Mouse (Mus musculus) embryo, embryonic 9.5 days (tissue): ENCODE measurements around the gene Olfr694.
"Not testable (repeated sequence)": the region's sequence is repeated elsewhere in the genome, so short reads cannot be mapped to it uniquely, and the experiment has no call there.

ENCODE experiments used
- DNase-seq: peaks from one replicate; pipeline ENCODE4 v3.0.0-alpha.2; 2017; ENCODE audit errors: extremely low spot score

The Olfr694 gene

DNA sequence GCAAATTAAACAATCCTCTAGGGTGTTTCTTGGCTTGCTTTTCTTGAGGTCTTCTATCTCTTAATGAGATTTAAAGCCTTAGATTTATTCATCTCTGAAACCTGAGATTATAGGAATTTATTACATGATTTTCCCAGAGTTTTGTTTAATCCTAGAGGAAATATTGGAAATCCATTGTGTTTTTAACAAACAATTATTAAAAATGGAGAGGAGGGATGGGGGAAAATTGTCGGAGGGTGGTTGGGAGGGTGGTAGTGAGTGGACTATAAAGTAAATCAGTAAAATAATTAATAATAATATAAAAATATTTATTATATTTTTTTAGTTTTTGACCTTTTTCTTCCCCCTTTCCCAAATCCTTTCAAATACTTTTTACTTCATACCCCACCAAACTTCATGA lies at the start of gene Olfr694:
TSS of gene Olfr694 (minus strand) at position 101 of the 400 bp plus-strand sequence.
- DNase-seq: no peak

DNA sequence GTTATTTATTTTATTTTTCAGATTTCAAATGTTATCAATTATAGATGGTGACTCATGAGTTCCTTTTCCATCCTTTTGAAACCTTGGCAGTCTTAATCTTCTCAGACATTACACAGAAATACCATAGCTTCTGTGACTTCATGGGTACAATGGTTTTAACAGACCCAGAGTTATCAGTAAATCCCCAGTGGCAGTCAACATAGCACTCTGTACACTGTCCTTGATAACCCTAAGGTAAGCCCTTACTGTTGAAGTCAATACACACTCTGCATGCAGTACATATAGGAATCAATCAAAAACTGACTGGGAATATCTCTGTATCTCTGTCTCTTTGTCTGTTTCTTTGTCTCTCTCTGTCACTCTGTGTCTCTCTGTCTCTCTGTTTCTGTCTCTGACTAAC lies 45.4 kb upstream of the Olfr694 start:
- DNase-seq: no peak

DNA sequence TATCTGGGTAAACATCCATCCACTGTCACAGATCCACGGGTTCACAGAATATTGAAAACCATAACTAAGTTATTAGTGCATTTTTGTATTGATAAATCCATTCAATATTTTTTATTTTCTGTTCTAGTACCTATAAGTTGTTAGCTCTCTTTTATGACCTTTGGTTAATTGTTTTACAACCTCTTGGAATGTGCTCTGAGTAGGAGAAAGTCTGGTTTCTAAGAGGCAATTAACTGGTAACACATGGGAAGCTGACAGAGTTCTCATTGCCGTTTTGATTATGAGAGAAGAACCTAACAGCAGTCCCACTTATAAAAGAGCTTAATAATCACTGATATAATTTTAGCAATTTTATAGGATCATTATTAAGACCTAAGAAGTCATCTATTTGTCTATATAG lies 42.1 kb upstream of the Olfr694 start:
- no peak for DNase-seq

DNA sequence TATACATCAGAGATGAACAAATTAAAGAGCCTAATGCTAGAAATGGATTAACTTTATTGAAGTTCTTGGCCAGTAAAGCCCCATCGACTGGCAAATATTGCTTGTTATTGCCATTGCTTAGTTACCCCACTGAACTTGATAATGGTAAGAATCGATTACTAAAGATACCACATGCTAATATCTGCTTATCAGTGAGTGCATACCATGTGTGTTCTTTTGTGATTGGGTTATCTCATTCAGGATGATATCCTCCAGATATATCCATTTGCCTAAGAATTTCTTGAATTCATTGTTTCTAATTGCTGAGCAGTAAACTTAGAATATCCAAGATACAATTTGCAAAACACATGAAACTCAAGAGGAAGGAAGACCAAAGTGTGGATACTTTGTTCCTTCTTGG lies 34.0 kb upstream of the Olfr694 start:
- not testable (repeated sequence) for DNase-seq

DNA sequence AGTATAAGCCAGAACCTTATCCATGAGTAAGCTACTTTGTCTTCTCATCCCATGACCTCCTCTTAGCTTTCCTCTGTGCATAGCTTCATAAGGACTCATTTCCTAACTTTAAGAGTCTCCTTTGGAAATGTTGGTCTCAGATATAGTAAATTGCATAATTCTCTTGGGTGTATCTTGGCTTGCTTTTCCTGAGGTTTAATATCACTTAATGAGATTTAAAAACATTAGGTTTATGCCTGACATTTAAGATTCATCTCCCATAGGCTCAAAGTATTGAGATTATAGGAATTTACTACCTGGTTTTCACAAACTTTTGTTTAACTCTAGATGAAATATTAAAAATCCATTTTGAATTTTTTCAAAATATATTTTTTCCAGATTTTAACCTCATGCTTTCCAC lies 24.7 kb upstream of the Olfr694 start, which contains the start of gene Olfr695:
TSS of gene Olfr695 (minus strand) at position 101 of the 400 bp plus-strand sequence.
- no peak for DNase-seq

DNA sequence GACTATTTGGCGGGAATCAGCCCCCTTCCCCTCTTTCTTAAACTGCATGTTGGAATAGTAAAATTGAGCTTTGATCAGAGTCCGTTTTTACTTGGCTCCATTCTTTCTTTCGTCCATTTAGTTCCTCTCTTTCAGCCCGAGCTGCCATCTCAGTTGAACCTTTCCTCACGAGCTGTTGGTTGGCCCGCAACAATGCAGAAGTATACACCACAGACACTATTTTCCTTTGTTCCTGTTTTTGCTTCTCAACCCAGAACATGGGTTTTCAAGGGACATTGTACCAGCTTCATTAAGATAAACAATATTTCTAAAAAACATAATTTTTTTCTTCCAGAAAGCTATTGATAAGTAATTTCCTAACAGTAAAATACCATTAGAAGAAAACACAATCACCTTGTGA lies 19.8 kb upstream of the Olfr694 start:
- no peak for DNase-seq

DNA sequence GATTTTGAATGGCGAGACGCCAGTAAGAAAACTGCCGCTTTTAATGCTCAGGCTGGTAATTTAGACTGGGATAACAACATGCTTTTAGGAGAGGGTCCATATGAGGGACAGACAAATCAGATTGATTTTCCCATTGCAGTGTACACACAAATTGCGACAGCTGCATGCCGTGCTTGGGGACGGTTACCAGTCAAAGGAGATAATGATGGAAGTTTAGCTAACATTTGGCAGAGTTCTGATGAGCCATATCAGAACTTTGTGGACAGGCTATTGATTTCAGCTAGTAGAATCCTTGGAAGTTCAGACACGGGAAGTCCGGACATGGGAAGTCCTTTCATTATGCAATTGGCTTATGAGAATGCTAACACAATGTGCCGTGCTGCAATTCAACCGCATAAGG lies 16.1 kb upstream of the Olfr694 start:
- not testable (repeated sequence) for DNase-seq

DNA sequence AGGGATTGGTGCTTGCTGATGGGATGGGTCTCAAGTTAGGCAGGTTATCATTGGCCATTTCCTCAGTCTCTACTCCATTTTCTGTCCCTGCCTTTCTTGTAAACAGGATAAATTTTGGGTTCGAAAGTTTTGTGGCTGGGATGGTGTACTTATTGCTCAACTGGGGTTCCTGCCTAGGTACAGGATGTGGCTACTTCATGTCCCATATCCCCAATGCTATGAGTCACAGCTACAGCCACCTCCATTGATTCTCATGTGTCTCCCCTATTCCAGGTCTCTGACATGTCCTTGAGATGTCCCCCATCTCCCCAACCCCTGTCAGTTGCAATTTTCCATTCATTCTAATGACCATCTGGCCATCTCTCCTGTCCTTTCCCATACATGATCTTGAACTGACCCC lies 5.3 kb upstream of the Olfr694 start:
- DNase-seq: no peak

DNA sequence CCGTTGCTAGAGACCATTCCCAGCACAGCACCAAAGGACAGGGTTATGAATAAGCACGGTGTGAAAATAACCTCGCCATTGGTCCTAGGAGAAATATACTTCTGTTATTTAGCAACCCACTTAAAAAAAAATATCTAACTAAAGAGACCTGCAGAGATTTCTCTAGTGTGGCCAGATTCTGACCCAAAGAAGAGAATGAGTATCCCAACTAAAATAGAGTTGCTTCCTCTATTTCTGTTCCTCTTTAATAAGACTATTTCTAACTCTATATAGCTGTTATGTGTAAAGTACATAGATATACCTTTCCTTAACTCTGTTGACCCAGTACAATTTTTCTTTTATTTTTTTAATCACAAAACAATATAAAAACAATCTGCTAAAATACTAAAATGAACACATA lies 1.4 kb upstream of the Olfr694 start:
- DNase-seq: no peak

DNA sequence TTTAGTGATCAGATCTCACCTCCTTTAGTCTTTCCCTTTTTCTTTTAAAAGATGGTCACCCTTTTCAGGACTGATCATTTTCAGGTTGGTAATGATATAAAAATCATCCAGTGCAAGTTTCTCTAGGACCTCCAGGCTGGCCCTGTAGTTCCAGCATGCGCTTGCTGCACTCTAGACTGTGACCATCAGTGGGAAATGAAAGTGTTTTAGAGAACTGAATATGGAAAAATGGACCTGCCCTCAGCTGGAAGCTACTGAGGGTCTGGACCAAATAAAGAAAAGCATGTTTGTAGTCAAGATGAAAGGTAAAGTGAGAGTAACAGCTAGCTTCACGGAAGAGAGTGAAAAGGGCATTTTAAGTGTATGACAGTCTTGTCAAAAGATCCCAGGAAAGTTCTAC lies 6.2 kb downstream of the Olfr694 start:
- no peak for DNase-seq

DNA sequence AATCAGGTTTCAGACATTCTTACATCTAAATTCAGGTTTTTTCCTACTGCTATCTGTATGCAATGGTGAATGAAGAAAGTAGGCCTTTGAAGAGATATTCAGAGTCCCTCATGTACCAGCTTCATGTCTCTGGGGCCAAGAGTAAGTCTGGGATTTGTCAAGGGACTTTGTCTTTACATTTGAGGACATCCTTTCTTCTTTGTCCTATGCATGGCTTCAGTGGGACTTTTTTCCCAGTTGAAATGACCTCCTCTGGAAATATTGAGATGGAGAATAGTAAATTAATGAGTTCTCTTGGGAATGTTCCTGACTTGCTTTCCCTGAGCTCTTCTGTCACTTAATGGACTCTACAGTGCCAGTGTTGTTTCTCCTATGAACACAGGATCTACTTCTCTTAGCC lies 11.1 kb downstream of the Olfr694 start, which contains the start of gene Olfr693:
TSS of gene Olfr693 (minus strand) at position 101 of the 400 bp plus-strand sequence.
- DNase-seq: no peak

DNA sequence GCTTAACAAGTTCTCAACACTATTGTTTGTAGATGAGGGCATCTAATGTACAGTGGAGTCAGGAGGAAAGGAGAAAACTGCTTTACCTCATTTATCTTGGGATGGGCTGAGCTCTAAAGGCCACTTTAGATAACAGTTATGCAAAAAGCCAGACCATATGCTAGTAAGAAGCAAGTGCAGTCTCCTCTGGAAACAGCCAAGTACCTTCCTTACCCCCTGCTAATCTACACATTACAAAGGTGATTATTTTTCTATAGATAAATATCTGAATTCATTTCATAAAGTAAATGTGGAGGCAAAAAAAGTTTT lies 39.3 kb downstream of the Olfr694 start:
- no peak for DNase-seq

DNA sequence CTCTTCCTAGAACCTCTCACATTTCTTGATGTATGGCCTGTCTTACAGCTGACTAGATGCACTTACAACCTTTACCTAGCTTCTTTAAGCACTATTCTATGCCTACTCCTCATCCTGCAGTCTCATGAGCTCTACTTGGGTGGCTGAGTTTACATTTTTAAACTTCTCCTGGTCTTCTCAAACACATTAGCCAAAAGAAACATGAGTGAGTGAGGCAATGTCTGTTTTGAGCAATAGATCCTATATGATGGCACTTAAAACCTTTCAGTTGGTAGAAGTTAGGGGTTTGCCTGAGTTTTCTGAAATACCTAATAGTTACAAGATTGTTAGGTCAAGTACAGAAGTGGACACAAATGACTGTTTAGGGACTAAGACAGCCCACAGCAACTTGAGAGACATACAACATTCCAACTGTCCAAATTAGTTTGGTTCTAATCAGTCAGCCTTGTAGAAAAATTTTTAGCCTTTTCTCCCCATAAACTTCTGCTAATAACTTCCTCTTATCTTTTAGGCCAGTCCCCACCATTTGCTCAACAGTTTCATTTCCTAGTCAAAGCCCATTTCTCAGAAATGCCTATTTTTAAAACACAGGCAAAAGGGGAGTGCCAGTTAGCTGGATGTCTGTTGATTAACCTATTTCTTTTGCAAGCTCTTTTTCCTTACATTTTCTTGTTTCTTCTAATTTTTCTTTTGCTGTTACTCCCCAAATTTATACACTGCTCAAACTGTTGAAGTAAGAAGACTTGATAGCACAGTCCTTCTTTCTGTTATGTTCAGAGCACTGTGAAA lies 39.9 kb downstream of the Olfr694 start:
- no peak for DNase-seq

DNA sequence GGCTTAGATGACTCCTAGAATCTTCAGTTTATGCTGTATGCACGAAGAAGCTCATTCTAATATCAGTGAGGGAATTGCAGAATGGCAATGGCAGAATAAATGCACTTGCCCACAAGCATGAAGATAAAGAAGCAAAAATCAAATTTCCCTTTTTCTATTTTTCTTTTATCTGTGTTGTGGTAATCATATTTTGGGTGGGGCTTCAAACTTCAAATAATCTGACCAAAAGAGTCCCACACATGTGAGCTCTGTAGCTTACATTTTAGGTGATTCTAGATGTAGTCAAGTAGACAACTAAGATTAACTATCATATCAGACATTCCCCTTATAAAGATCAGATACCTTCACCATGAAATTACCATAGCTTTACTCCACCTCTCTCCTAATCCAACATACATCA lies 41.8 kb downstream of the Olfr694 start:
- DNase-seq: no peak

DNA sequence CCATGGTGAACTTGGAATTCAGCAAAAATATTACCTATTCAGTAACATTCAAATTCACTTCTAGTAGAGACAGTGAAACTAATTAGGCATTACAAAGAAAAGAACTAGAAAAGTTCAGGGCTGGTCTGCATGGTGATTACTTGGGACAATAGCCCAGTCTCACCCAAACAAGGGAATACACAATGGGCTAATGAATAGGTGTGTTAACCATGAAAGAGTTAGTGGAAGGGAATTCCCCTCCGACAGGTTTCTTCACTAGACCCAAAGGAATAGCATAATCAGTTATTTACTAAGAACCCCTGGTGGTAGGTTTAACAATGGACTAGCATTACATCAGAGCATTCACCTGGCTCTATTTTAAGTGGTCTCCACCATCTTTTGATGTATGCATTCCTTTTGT lies 46.4 kb downstream of the Olfr694 start:
- no peak for DNase-seq

DNA sequence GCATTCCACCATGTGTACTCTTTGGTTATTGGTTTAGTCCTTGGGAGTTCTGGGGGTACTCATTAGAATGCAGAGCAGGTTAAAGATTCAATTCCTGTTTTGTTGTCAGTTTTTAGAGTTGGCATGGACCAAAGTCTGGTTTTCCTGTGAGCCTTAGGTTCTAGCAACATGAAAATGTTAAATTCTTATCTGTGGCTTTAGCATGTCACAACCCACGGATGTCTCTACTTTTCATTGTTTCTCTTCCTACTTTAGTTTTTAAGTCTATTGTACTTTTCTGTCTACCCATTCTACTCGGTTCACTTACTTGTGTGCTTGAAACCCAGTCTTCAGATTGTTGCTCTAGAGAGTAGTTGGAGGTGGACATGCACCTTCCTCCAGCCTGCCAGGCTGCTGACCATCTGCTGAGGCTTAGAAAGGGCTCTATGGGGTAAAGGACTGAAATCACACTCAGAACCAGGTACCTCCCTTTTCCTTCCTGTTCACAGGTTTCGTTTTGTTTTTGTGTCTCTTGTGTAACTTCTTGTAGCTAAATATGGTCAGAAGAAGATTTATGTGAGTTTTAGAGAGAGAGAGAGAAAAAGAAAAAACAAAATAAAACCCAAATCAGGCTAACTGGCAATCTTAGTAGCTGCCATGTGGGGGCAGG lies 47.3 kb downstream of the Olfr694 start:
- no peak for DNase-seq

DNA sequence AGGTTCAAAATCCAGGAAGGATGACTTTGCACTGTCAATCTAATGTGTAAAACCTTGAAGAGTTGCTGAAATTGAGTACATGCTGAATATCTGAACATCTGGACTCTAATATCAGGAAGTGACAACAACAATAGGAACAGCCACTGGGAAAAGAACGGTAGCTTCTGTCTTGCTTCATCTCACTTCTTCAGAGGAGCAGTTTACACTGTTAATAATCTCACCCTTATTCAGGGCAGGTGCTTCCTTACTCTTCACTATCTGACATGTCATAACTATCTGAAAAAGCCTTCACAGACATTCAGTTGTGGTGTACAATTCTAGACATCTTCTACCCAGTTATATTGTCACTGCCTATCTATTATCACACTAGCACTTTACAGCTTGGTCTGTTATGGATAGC lies 50.8 kb downstream of the Olfr694 start:
- DNase-seq: no peak

DNA sequence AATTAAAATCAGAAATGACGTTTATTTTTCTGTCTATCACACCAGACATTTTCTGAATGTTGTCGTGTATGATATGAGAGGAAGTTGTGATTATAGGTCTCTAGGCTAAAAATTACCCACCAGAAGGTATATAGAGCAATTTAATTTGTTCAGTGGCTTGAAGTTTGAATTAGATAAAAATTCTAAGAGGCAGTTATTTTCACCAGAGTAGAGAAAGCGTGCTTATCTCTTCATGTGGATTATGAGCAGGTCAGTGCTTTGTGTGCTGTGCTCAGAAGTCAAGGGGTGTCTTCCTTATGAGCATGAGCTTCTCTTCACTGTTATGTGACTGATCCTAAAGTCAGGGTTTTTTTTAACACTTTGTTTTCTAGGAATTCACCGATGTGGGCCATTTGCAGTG lies 56.1 kb downstream of the Olfr694 start:
- no peak for DNase-seq
